Mouse (Mus musculus) kidney, postnatal 0 days (tissue): ENCODE measurements at regions not wholly inside any gene's neighbourhood (a gene's known extent, or its start where the extent isn't known, plus 50 kb on each side); places are given as distances from the start of the nearest gene placed in this dataset.

Experiments used
- ATAC-seq: fragments of 200-750 bp; cut with Nextera tagmentation; replicated peaks from 2 replicates; pipeline ENCODE4 v1.8.0; 2017; ENCODE audit warnings: low read depth, moderate number of reproducible peaks, moderate TSS enrichment, moderate library complexity; ENCODE audit not compliant: low FRiP score
- DNase-seq: peaks from one replicate; pipeline ENCODE4 v3.0.0-alpha.2; 2016; ENCODE audit warnings: low spot score
- H3K27ac ChIP-seq: fragments of 300-500 bp; sonication (generic); 2 replicates; pipeline ENCODE4 v1.5.1; 2014; ENCODE audit warnings: mild to moderate bottlenecking
- H3K27me3 ChIP-seq: fragments of 300-500 bp; sonication (generic); 2 replicates; pipeline ENCODE4 v1.6.1; 2014; ENCODE audit warnings: low read length, mixed read lengths; ENCODE audit not compliant: insufficient read depth
- H3K36me3 ChIP-seq: fragments of 300-500 bp; sonication (generic); 2 replicates; pipeline ENCODE4 v1.6.1; 2014; ENCODE audit warnings: low read length, mixed read lengths; ENCODE audit not compliant: insufficient read depth
- H3K4me1 ChIP-seq: fragments of 300-500 bp; sonication (generic); replicated peaks from 2 replicates; pipeline ENCODE4 v1.6.1; 2014; ENCODE audit warnings: antibody characterized with exemption, low read length, mixed read lengths; ENCODE audit not compliant: insufficient read depth
- H3K4me2 ChIP-seq: fragments of 300-500 bp; sonication (generic); 2 replicates; pipeline ENCODE4 v1.6.1; 2014; ENCODE audit warnings: mild to moderate bottlenecking, low read length, moderate library complexity, mixed read lengths
- H3K4me3 ChIP-seq: fragments of 300-500 bp; sonication (generic); replicated peaks from 2 replicates; pipeline ENCODE4 v1.5.1; 2014; ENCODE audit warnings: low read depth, low read length
- H3K9ac ChIP-seq: fragments of 300-500 bp; sonication (generic); 2 replicates; pipeline ENCODE4 v1.6.1; 2014; ENCODE audit warnings: low read depth, low read length
- H3K9me3 ChIP-seq: fragments of 300-500 bp; sonication (generic); replicated peaks from 2 replicates; pipeline ENCODE4 v1.6.1; 2016; ENCODE audit warnings: low read length, inconsistent platforms, mixed read lengths
- CTCF ChIP-seq: IDR thresholded peaks from 2 replicates; pipeline ENCODE4 v1.5.1; 2016; ENCODE audit warnings: antibody characterized with exemption, low read depth, mild to moderate bottlenecking, moderate library complexity
- WGBS: fragments of 180-500 bp; shearing (Covaris S2); extraction: QIAGEN DNeasy Blood & Tissue Kit; methylation state at CpG from one replicate; pipeline ENCODE4 v1.1.7; 2014; 5-methylcytosine and 5-hydroxymethylcytosine counted together

GRCm38 (mm10) chr2:56997500-56997899, 126.3 kb downstream of the Nr4a2 start:
- WGBS, result 79% methylated on average over 10 of the region's 10 CpGs
- no peaks in the 10 kb centered on the region for H3K4me1 ChIP-seq
- no peaks in the 10 kb centered on the region for H3K9me3 ChIP-seq
- no peak overlapping the region for H3K4me3 ChIP-seq
- no peaks in the 10 kb centered on the region for H3K27me3 ChIP-seq
- ATAC-seq (no peak), DNase-seq (no peak)
- no peak overlapping the region for H3K4me2 ChIP-seq
- no peak for TF ChIP-seq CTCF
- no peak overlapping the region for H3K27ac ChIP-seq
- no peak overlapping the region for H3K9ac ChIP-seq
- H3K36me3 ChIP-seq, result no peaks in the 10 kb centered on the region

GRCm38 (mm10) chr2:56992851-56993250, 131.0 kb downstream of the Nr4a2 start:
- DNase-seq (no peak), ATAC-seq (no peak)
- H3K9me3 ChIP-seq, result no peaks in the 10 kb centered on the region
- no peak overlapping the region for H3K9ac ChIP-seq
- H3K4me2 ChIP-seq, result no peak overlapping the region
- whole genome bisulfite sequencing, result 69% methylated on average over 5 of the region's 5 CpGs
- no peak overlapping the region for H3K27ac ChIP-seq
- no peak overlapping the region for H3K4me3 ChIP-seq
- no peak for TF ChIP-seq CTCF
- H3K4me1 ChIP-seq, result no peaks in the 10 kb centered on the region
- no peaks in the 10 kb centered on the region for H3K36me3 ChIP-seq
- no peaks in the 10 kb centered on the region for H3K27me3 ChIP-seq

GRCm38 (mm10) chr2:56991821-56992220, 132.0 kb downstream of the Nr4a2 start:
- no peak for TF ChIP-seq CTCF
- no peaks in the 10 kb centered on the region for H3K36me3 ChIP-seq
- no peak overlapping the region for H3K4me3 ChIP-seq
- DNase-seq, result no peak
- H3K27ac ChIP-seq, result no peak overlapping the region
- no peaks in the 10 kb centered on the region for H3K9me3 ChIP-seq
- no peak for ATAC-seq
- H3K27me3 ChIP-seq, result no peaks in the 10 kb centered on the region
- H3K9ac ChIP-seq, result no peak overlapping the region
- H3K4me2 ChIP-seq, result no peak overlapping the region
- WGBS, result 68% methylated on average over 3 of the region's 3 CpGs
- H3K4me1 ChIP-seq, result no peaks in the 10 kb centered on the region

- no peak for TF ChIP-seq CTCF
- H3K4me2 ChIP-seq, result no peak overlapping the region
- DNase-seq (no peak), ATAC-seq (no peak)
- no peaks in the 10 kb centered on the region for H3K36me3 ChIP-seq
- H3K27ac ChIP-seq, result no peak overlapping the region
- WGBS, result 87% methylated on average over 9 of the region's 9 CpGs
- H3K4me3 ChIP-seq, result no peak overlapping the region
- H3K27me3 ChIP-seq, result no peaks in the 10 kb centered on the region
- H3K4me1 ChIP-seq, result no peaks in the 10 kb centered on the region
- no peak overlapping the region for H3K9ac ChIP-seq
- no peaks in the 10 kb centered on the region for H3K9me3 ChIP-seq
Observed at GRCm38 (mm10) chr2:56990768-56991167, 133.0 kb downstream of the Nr4a2 start.

- no peaks in the 10 kb centered on the region for H3K27me3 ChIP-seq
- no peak overlapping the region for H3K4me3 ChIP-seq
- H3K9ac ChIP-seq, result no peak overlapping the region
- no peaks in the 10 kb centered on the region for H3K9me3 ChIP-seq
- H3K36me3 ChIP-seq, result no peaks in the 10 kb centered on the region
- no peak for TF ChIP-seq CTCF
- H3K27ac ChIP-seq, result no peak overlapping the region
- no peak overlapping the region for H3K4me2 ChIP-seq
- WGBS, result 67% methylated on average over 4 of the region's 4 CpGs
- H3K4me1 ChIP-seq, result no peaks in the 10 kb centered on the region
- DNase-seq, result no peak
- ATAC-seq, result no peak
Observed at GRCm38 (mm10) chr2:56983167-56983566, 140.6 kb downstream of the Nr4a2 start.

- H3K4me3 ChIP-seq, result no peak overlapping the region
Observed at GRCm38 (mm10) chr2:56980601-56981000, 143.2 kb downstream of the Nr4a2 start.

GRCm38 (mm10) chr2:56975680-56976079, 148.1 kb downstream of the Nr4a2 start:
- TF ChIP-seq CTCF, result no peak
- H3K4me2 ChIP-seq, result no peak overlapping the region
- no peaks in the 10 kb centered on the region for H3K36me3 ChIP-seq
- DNase-seq (no peak), ATAC-seq (no peak)
- H3K9ac ChIP-seq, result no peak overlapping the region
- no peaks in the 10 kb centered on the region for H3K9me3 ChIP-seq
- H3K4me1 ChIP-seq, result no peaks in the 10 kb centered on the region
- no peak overlapping the region for H3K4me3 ChIP-seq
- H3K27me3 ChIP-seq, result no peaks in the 10 kb centered on the region
- WGBS, result 72% methylated on average over 1 of the region's 1 CpGs
- H3K27ac ChIP-seq, result no peak overlapping the region

More at GRCm38 (mm10) chr2:56980601-56981000, 143.2 kb downstream of the Nr4a2 start:
- H3K27ac ChIP-seq, result no peak overlapping the region
- no peaks in the 10 kb centered on the region for H3K27me3 ChIP-seq
- H3K36me3 ChIP-seq, result no peaks in the 10 kb centered on the region
- no peak for TF ChIP-seq CTCF
- no peaks in the 10 kb centered on the region for H3K9me3 ChIP-seq
- H3K4me1 ChIP-seq, result no peaks in the 10 kb centered on the region
- no peak overlapping the region for H3K9ac ChIP-seq
- DNase-seq (no peak), ATAC-seq (no peak)
- no peak overlapping the region for H3K4me2 ChIP-seq
